Mouse (Mus musculus) embryonic fibroblast, embryonic 13.5 days (primary cell): ENCODE data around the gene Lrrc4b. TPM values are rescaled to one million over a fixed set of nuclear protein-coding genes. Genes with fewer than 3 reads are reported as not detected.

Experiments
- H3K27ac ChIP-seq: 2 replicates; pipeline ENCODE4 v1.5.1; 2012; ENCODE audit warnings: low read length, control low read depth, inconsistent platforms; ENCODE audit not compliant: insufficient read depth
- H3K4me1 ChIP-seq: 2 replicates; pipeline ENCODE4 v1.6.1; 2011; ENCODE audit warnings: low read length; ENCODE audit not compliant: control insufficient read depth, insufficient read depth
- H3K4me3 ChIP-seq: 2 replicates; pipeline ENCODE4 v1.5.1; 2011; ENCODE audit warnings: mild to moderate bottlenecking, control low read depth, low read length; ENCODE audit not compliant: insufficient read depth
- CTCF ChIP-seq: IDR thresholded peaks from 2 replicates; pipeline ENCODE4 v1.5.1; 2011; ENCODE audit warnings: mild to moderate bottlenecking, control low read depth, low read length, moderate library complexity, borderline replicate concordance; ENCODE audit not compliant: insufficient read depth
- POLR2A ChIP-seq: IDR thresholded peaks from 2 replicates; pipeline ENCODE4 v1.6.1; 2011; ENCODE audit warnings: low read depth, mild to moderate bottlenecking, control low read depth, low read length, moderate library complexity
- polyA plus RNA-seq: library from polyadenylated mRNA; stranded (reverse); fragments of >200 nt; gene quantifications from 2 replicates; pipeline ENCODE4 v1.2.4, GENCODE M21; 2011; ENCODE audit warnings: low read depth; ENCODE audit not compliant: missing spikeins, insufficient read length

Gene Lrrc4b
- polyA plus RNA-seq, 1 experiment = 0.32 TPM

DNA sequence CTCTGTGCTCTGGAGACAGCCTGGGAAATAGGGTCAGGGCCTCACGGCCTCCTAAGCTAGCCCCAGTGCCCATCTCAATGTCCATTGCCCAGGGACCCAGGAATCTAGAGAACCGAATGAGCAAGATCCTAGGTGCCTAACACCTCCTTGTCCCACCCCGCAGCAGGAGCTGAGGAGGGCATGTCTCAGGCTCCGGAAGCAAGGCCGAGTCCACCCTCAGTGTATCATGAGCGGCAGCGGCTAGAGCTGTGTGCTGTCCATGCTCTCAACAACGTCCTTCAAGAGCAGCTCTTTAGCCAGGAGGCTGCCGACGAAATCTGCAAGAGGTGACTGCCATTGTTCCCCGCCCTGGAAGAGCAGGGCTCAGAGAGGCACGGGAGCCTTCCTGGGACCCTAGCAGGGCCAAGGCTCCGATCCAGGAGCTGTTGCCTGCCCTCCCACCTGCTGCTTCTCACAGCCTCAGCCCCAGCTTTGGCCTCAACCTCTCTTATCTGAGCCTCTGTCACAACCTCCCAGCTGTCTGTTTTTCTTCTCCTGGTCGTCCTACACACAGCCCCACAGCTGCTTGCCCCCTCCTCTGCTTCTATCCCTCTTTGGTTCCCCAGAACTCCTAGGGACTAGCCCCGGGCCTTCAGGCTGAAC is 39.9 kb downstream of the Lrrc4b start:
- Histone ChIP-seq H3K27ac (no peak overlapping the region), H3K4me1 (no peaks in the 10 kb centered on the region), H3K4me3 (peak overlapping the region; percentile 76)
- no peak for TF ChIP-seq POLR2A
- TF ChIP-seq CTCF = no peak

DNA sequence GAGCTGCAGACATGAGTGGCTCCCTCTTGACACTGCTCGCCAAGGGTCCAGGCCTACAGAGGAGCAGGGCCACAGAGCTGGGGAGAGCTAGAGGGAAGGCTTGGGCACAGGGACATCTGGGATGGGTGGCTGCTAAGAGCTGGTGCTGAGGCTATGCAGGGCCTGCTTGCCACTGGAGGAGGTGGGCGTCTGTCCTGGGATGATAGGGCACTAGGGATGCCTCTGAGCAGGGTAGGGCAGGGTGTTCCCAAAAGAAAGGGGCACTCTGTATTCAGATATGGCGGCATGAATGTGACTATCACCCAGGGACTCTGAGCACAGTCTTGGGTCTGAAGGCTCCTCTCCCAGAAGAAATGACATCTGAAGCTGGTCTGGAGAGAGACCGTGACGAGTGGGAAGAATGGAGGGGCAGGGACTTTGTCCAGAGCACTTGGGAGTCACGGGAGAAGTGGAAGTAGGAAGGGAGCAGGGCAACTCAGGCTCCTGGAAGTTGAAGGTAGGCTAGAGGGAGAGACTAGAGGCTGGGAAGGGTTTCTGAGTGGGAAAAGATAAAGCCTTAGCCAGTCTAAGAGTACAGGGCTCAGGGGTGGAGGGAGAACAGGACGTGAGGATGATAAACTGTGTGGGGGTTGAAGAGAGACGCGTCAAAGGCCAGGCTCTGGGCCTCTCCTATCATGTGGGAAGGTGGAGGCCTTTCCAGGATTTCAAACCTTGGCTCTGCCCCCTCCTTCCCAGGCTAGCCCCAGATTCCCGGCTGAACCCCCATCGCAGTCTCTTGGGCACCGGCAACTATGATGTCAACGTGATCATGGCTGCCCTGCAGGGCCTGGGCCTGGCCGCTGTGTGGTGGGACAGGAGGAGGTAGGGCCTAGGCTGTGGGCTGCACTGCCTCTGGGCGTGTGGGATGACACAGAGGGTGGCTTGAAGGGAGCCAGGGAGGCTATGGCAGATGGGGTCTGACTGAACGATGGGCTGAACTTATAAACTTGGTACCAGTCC is 41.2 kb downstream of the Lrrc4b start:
- no peaks in the 10 kb centered on the region for H3K4me1 ChIP-seq
- H3K27ac ChIP-seq = no peak overlapping the region
- TF ChIP-seq CTCF (no peak), POLR2A (no peak)
- no peak overlapping the region for H3K4me3 ChIP-seq

DNA sequence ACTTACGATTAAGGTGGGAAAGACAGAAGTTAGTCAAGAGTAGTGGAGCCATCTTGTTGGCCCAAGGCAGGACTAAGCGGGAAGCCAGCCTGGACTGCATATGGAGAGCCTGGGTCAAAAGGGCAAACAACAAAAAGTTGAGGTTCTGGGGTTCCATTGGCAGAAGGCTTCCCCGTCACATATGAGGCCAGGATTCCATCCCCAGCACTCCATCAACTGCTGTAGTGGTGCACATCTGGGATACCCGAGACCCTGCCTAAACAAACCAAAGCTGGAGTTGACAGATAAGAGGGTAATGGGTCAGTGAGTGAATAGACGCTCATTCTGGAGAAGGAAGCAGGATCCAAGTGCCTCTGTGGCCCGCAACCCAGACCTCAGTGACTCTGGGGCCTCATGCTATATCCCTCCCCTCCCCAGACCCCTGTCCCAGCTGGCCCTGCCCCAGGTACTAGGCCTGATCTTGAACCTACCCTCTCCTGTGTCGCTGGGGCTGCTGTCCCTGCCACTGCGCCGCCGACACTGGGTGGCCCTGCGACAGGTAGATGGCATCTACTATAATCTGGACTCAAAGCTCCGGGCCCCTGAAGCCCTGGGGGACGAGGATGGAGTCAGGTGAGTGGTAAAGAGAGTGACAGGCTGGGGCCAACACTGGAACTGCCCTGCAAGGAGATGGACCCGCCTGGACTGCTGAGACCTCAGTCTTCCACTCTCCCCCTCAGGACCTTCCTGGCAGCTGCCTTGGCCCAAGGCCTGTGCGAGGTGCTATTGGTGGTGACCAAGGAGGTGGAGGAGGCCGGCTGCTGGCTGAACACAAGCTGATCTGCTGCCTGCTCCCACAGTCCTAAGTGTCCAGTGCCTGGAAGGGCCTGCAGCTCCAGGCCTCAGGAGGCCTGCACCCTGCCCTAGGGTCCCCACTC is 42.1 kb downstream of the Lrrc4b start:
- no peak overlapping the region for H3K27ac ChIP-seq
- no peak overlapping the region for H3K4me3 ChIP-seq
- TF ChIP-seq CTCF = no peak
- TF ChIP-seq POLR2A = no peak; the same call in 1 of the 2 replicates
- no peaks in the 10 kb centered on the region for H3K4me1 ChIP-seq

DNA sequence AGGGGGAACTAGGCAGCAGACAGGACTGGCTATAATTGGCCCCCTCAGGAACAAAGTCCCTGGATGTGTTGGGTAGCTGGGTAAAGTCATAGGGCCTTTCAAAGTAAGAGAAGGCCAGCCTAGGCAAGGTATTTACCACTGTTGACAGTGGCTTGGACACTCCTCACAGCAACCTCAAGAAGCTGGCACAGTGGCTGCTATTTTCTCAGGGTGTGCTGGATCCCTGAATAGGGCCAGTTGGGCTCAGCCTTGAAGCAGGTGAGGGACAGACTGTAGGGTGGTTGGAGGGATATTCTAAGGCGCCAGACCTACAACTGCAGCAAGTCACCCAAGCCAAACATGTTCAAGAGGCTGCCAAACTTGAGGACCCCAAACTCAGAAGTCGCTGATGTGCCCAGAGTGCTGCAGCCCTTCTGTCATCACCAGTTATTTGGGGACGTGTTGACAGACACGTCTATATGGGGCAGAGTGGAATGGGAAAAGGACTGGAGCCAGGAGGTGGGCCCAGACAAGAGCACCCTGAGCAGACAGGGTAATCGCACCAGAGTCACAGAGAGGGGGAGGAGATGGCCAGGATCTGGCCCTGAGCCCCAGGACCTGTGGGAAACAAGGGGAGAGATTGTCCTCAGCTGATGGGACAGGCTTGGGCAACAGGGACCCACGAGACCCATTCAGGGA is 43.2 kb downstream of the Lrrc4b start:
- no peak overlapping the region for H3K4me3 ChIP-seq
- H3K4me1 ChIP-seq = no peaks in the 10 kb centered on the region
- no peak overlapping the region for H3K27ac ChIP-seq
- TF ChIP-seq CTCF (no peak), POLR2A (peak; percentile 38; the same call in 1 of the 2 replicates)

DNA sequence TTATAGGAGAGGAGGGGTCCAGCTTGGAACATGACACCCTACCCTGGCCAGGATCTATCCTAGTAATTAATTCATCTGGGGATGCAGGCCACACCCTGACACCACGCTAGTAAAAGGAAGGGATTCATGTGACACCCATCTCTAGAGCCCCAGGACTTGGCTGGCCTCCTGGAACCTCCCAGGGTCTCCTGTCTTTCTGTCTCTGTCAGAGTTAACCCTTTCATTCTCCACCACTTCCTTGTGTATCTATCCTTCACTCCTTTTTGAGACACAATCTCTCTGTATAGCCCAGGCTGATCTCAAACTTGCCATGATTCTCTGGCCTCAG is 43.7 kb downstream of the Lrrc4b start:
- Histone ChIP-seq H3K4me1 (no peaks in the 10 kb centered on the region), H3K4me3 (no peak overlapping the region), H3K27ac (no peak overlapping the region)
- no peak for TF ChIP-seq POLR2A
- TF ChIP-seq CTCF = no peak

DNA sequence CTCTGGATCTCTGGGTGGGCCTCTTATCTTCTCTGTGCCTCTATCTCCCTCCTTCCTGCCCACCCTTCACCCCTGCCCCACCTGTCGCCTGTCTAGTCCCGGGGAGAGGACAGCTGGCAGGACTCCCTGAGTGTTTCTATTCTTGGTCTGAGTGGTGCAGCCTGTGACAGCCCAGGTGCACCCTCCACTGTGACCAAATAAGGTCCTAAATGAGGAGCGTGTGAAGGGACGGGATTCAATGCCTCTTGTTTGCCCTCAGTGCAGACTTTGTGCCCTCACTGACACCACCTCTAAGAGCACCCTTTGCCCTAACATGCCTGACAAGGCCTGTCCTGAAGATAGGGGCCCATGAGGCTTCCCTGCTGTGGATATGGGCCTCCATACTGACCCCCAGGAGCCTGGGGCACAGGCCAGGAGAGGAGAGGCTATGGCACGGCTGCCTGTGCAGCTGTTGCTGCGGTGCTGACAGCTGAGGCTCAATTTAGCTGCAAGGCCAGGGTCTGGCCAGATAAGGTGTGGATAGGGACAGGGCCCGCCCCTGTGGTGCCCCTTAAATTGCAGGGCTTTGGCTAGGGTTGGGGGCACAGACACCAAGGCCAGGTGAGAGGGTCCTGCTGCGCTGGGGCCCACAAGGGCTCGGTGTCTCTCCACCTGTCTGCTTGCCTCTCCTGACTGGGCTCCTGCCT is 44.3 kb downstream of the Lrrc4b start:
- TF ChIP-seq POLR2A (no peak; the same call in none of the 2 replicates), CTCF (no peak)
- Histone ChIP-seq H3K4me1 (no peaks in the 10 kb centered on the region), H3K27ac (no peak overlapping the region), H3K4me3 (no peak overlapping the region)

DNA sequence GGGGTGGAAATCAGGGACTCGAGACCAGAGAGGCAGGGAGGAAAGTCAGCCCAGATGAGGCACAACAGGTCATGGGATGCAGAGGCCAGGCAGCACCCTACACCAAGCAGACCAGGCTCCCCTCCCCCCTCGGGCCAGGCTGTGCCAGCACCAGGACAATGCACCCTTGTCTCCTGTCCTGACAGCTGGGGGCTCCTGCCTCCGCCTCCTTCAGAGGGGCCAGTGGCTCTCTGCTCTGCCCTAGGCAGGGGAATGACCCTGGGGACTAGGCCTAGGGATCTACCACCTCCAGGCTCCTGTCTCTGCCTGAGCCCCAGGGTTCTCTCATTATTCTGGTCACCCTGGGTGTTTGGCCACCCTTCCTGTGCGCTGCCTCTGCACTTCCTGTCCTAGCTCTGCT is 45.6 kb downstream of the Lrrc4b start:
- TF ChIP-seq CTCF (no peak), POLR2A (no peak)
- no peaks in the 10 kb centered on the region for H3K4me1 ChIP-seq
- no peak overlapping the region for H3K27ac ChIP-seq
- no peak overlapping the region for H3K4me3 ChIP-seq

DNA sequence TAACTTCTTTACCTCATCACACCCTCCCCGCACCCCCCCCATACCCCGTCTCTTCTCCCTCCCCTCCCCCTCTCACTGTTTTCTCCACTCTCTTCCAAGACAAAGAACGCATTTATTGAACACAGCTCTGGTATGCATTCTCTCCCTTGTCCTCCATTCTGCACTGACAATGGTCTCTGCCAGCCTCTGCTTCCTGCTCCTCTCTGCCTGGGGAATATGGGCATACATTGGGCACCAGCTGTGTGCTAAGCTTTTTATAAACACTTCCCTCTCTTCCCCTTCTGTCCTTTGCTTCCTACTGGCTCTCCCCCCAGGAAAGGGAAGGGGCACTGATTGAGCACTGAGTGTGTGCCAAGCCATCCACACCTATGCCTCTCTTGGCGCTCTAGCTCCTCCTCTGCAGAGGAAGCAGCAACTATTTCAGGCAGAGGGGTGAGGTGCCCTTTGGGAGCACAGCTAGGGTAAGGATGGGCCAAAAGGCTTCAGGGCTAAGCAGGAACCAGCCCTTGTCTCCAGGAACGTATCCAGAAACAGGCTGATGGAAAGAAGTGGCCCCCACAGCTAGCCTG is 46.3 kb downstream of the Lrrc4b start:
- Histone ChIP-seq H3K4me3 (no peak overlapping the region), H3K4me1 (no peaks in the 10 kb centered on the region), H3K27ac (no peak overlapping the region)
- TF ChIP-seq CTCF (no peak), POLR2A (no peak)
